Mouse (Mus musculus): ENCODE measurements around the gene Zfp607a. TPM values are rescaled to one million over a fixed set of nuclear protein-coding genes. Genes with fewer than 3 reads are reported as not detected.
A peak's percentile ranks its signal among the peaks of the same experiment; 100 is the strongest.
"Not testable (repeated sequence)": the region's sequence is repeated elsewhere in the genome, so short reads cannot be mapped to it uniquely, and the experiment has no call there.

Gene Zfp607a
- polyA plus RNA-seq, 1 experiment, result 1.4 TPM

DNA sequence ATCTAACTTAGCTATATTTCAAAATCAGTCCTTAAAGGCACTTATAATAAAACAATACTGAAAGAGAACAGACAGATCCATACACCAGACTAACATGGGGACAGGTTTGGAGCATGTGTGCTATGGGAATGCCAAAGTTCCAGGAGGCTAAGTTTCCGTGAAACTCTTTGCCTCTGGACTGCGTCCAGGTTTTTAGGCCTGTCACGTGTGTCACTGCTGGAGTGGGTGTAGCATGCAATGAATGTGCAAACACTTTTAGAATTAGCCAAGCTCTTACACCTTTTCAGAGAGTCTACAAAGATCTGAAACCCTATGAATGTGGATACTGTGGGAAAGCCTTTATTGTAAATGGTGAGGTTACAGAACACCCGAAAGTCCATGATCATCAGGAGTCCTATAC, 24.4 kb downstream of the Zfp607a start:
- TF ChIP-seq POLR2A (IDR thresholded peaks at IDR 0.05; ENCODE audit: borderline replicate concordance, extremely low read depth, insufficient read depth, insufficient read length, poor library complexity, severe bottlenecking) (no peak), CTCF (IDR thresholded peaks at IDR 0.05; ENCODE audit: borderline replicate concordance, extremely low read depth, insufficient read depth, insufficient read length) (no peak)
- no peak for DNase-seq (ENCODE audit: low read depth)

- DNase-seq (ENCODE audit: low read depth), result no peak
- no peak for TF ChIP-seq CTCF (IDR thresholded peaks at IDR 0.05; ENCODE audit: borderline replicate concordance, extremely low read depth, insufficient read depth, insufficient read length)
- no peak for TF ChIP-seq POLR2A (IDR thresholded peaks at IDR 0.05; ENCODE audit: borderline replicate concordance, extremely low read depth, insufficient read depth, insufficient read length, poor library complexity, severe bottlenecking)
These were observed 43.3 kb downstream of the Zfp607a start for GRCm38 (mm10) chr7:27900601-27901000.

DNA sequence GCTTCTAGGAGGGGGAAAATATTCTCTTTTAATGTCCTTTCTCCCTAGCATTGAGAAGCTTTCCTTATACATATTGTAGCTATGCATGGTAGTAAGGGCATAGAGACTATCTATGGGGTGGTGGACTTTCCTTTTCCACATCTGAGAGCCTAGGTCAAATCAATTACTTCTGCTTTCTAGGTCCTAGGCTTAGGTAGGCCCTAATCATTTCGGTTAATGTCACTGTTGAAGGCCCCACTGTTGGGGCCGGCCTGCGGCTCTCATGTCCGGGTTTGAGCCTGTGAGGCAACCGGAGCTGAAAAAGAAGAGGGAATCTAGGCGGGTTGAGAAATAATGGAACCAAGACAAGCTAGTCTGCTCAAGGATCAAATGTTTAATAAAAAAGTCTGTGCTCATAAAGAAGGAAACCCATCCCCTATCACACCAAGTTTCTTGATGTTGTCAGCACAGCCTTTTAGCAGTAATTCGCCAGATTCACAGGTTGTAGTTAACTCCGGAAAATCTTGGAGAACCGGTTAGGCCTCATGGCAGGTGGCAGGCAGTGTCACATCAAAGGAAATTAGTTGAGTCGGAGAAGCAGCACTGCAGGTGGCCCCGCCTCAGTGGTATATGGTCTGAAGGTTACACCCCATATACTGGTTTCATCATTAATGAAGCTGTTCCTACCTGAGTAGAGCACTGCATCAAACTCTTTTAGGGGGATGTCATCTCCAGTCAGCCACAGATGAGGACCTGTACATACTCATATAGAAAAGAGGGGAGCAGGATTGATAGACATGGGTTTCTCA, 47.9 kb downstream of the Zfp607a start:
- no peak for TF ChIP-seq POLR2A (IDR thresholded peaks at IDR 0.05; ENCODE audit: borderline replicate concordance, extremely low read depth, insufficient read depth, insufficient read length, poor library complexity, severe bottlenecking)
- no peak for TF ChIP-seq CTCF (IDR thresholded peaks at IDR 0.05; ENCODE audit: borderline replicate concordance, extremely low read depth, insufficient read depth, insufficient read length)
- DNase-seq (ENCODE audit: low read depth), result no peak

DNA sequence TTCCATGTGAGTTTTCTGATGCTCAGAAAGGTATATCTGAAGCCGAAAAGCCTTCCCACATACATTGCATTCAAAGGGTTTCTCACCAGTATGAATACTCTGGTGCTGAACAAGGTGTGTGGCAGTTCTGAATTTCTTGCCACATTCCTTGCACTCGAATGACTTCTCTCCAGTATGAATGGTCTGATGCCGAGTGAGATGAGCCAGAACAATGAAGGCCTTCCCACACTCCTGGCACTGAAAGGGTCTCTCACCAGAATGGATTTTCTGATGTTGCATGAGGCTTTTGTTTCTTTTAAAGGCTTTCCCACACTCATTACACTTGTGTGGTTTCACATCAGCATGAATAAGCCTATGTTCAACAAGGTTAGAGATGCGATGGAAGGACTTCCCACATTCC, 53.6 kb downstream of the Zfp607a start:
- DNase-seq (ENCODE audit: low read depth), result not testable (repeated sequence)

DNA sequence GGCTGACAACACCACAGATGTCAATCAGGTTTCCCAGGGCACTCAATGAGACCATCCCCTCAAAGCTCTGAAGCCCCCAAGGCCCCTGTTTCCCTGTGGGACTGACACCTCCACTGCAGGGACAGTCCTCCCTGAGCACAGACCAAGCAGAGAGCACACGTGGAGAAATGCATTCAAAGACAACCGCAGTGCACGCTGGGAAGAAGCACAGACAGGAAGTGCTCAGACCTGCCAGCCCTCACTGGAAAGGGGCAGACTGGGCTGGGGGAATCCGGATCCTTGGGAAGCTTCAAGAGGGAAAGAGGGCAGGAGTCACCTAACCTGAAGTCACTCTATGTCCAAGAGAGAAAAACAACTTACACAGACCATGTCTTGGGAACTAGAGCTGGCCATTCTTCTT, 69.7 kb downstream of the Zfp607a start:
- not testable (repeated sequence) for DNase-seq (ENCODE audit: low read depth)

GRCm38 (mm10) chr7:27928818-27929695, 71.7 kb downstream of the Zfp607a start, which contains the start of gene Zfp974:
TSS of gene Zfp974 (minus strand) at chr7:27929460.
- DNase-seq (ENCODE audit: low read depth), result peak; percentile 93
- TF ChIP-seq CTCF (IDR thresholded peaks at IDR 0.05; ENCODE audit: borderline replicate concordance, extremely low read depth, insufficient read depth, insufficient read length) (no peak), POLR2A (IDR thresholded peaks at IDR 0.05; ENCODE audit: borderline replicate concordance, extremely low read depth, insufficient read depth, insufficient read length, poor library complexity, severe bottlenecking) (peak; percentile 8; the same call in 1 of the 2 replicates)

Other genes starting within 250 kb of the Zfp607a start
- 57.7 and 64.6 TPM in 2 replicates for gene Ttc9b, start 203.6 kb upstream of the Zfp607a start, polyA plus RNA-seq (2012; rRNA removed)
- gene Map3k10, start 182.9 kb upstream of the Zfp607a start, polyA plus RNA-seq (2012; rRNA removed), result 76.8 and 93.9 TPM in 2 replicates
- gene Zfp607b, start 168.2 kb upstream of the Zfp607a start, polyA plus RNA-seq (2012; rRNA removed), result 6.6 and 7.3 TPM in 2 replicates
- 37.7 and 46.4 TPM in 2 replicates for gene Zfp60, start 126.1 kb upstream of the Zfp607a start, polyA plus RNA-seq (2012; rRNA removed)
- 2.9 and 3.7 TPM in 2 replicates for gene Zfp626, start 50.3 kb upstream of the Zfp607a start, polyA plus RNA-seq (2012; rRNA removed)
- gene Zfp59, start 18.9 kb upstream of the Zfp607a start, polyA plus RNA-seq (2012; rRNA removed), result 5.1 and 6.2 TPM in 2 replicates
- 7.1 and 8.8 TPM in 2 replicates for gene Zfp974, start 71.9 kb downstream of the Zfp607a start, polyA plus RNA-seq (2012; rRNA removed)
- gene Zfp780b, start 121.6 kb downstream of the Zfp607a start, polyA plus RNA-seq (2012; rRNA removed), result 6.2 and 10.1 TPM in 2 replicates
- gene Zfp850, start 156.6 kb downstream of the Zfp607a start, polyA plus RNA-seq (2012; rRNA removed), result 3.4 and 4.1 TPM in 2 replicates
- 228 and 275 TPM in 2 replicates for gene Psmc4, start 192.6 kb downstream of the Zfp607a start, polyA plus RNA-seq (2012; rRNA removed)
- 0.20 and 0.22 TPM in 2 replicates for gene Fcgbp, start 213.7 kb downstream of the Zfp607a start, polyA plus RNA-seq (2012; rRNA removed)